8 mouse cellular contexts compared by ENCODE assay signal in genomic region chr13:68167826-68168225, GRCm38 (mm10).
DNase-seq lines count a peak whose midpoint lies in the region; TF ChIP-seq lines count a peak whose summit lies in the region.
"Not testable (repeated sequence)": the region's sequence is repeated elsewhere in the genome, so short reads cannot be mapped to it uniquely, and the experiment has no call there.

No protein-coding gene starts in this region.

- not testable (repeated sequence) for TF ChIP-seq POLR2A in ES-Bruce4 (IDR thresholded peaks at IDR 0.05; ENCODE audit: insufficient read depth, low read length)

- not testable (repeated sequence) for H3K27ac ChIP-seq in ES-Bruce4 (ENCODE audit: insufficient read depth, low read length); left cerebral cortex, adult 2 months

- not testable (repeated sequence) for TF ChIP-seq EP300 in ES-Bruce4 (IDR thresholded peaks at IDR 0.05; ENCODE audit: insufficient read depth, low read depth, low read length)

- peak; percentile 57 for DNase-seq in adrenal gland, postnatal 10 days
- peak; percentile 6 to 7 for DNase-seq in cerebellum, postnatal 36 days
- peak; percentile 1 for DNase-seq in heart, adult 8-10 months (ENCODE audit: low spot score)
- DNase-seq in kidney, postnatal 14 days, result peak; percentile 37
- DNase-seq in left cerebral cortex, adult 2 months (ENCODE audit: extremely low spot score in 1 of 2, low spot score in 2 of 2), result peak; percentile 26 to 71
- DNase-seq in mesoderm, embryonic 11.5 days (ENCODE audit: low read depth, low spot score), result peak; percentile 12
- DNase-seq in testis, postnatal 10 days (ENCODE audit: low spot score), result peak; percentile 53

- not testable (repeated sequence) for H3K27me3 ChIP-seq in ES-Bruce4 (ENCODE audit: control insufficient read depth, insufficient read depth, low read length, poor library complexity, severe bottlenecking)

- H3K4me1 ChIP-seq in ES-Bruce4 (ENCODE audit: control insufficient read depth, insufficient read depth, low read length), result not testable (repeated sequence)

- not testable (repeated sequence) for H3K9me3 ChIP-seq in ES-Bruce4 (replicated peaks; ENCODE audit: control insufficient read depth, insufficient read depth, low read length, poor library complexity, severe bottlenecking)

- intact Hi-C loops in left cerebral cortex, adult 2 months (cut with DNase I), result not testable (repeated sequence)

- not testable (repeated sequence) for H3K9ac ChIP-seq in ES-Bruce4 (ENCODE audit: low read depth, poor library complexity, severe bottlenecking)

- H3K36me3 ChIP-seq in ES-Bruce4 (ENCODE audit: control insufficient read depth, insufficient read depth, low read length, poor library complexity, severe bottlenecking), result not testable (repeated sequence)

- not testable (repeated sequence) for H3K4me3 ChIP-seq in ES-Bruce4 (ENCODE audit: low read depth, low read length); left cerebral cortex, adult 2 months

- peak; percentile 17 for TF ChIP-seq CTCF in ES-Bruce4 (IDR thresholded peaks at IDR 0.05; ENCODE audit: low read depth, low read length)
- peak; percentile 31 for TF ChIP-seq CTCF in left cerebral cortex, adult 2 months (IDR thresholded peaks at IDR 0.05)

Comparison
In these comparisons a context has a peak if more than half of its experiments do, and no peak if none do; other contexts are left out.
1. DNase-seq: peak in every context shown above with its lines; median percentile 57 in adrenal gland, postnatal 10 days; 53 in testis, postnatal 10 days; 48 in left cerebral cortex, adult 2 months; 37 in kidney, postnatal 14 days; 12 in mesoderm, embryonic 11.5 days; 6 in cerebellum, postnatal 36 days; 1 in heart, adult 8-10 months.